Mouse (Mus musculus) E14TG2a.4 (cell line): Measurements from ENCODE around the gene Gm10642.

Source experiments
- H3K27me3 ChIP-seq: 2 replicates; pipeline ENCODE4 v1.6.1; 2014; ENCODE audit warnings: low read length, control low read depth; ENCODE audit not compliant: insufficient read depth
- H3K36me3 ChIP-seq: 2 replicates; pipeline ENCODE4 v1.6.1; 2014; ENCODE audit warnings: low read length, control low read depth; ENCODE audit not compliant: insufficient read depth
- H3K4me1 ChIP-seq: replicated peaks from 2 replicates; pipeline ENCODE4 v1.6.1; 2014; ENCODE audit warnings: low read depth, low read length, control low read depth
- H3K4me3 ChIP-seq: replicated peaks from 2 replicates; pipeline ENCODE4 v1.5.1; 2014; ENCODE audit warnings: mild to moderate bottlenecking, low read length
- H3K9me3 ChIP-seq: 2 replicates; pipeline ENCODE4 v1.6.1; 2014; ENCODE audit warnings: low read length, control low read depth
- CTCF ChIP-seq: conservative IDR thresholded peaks from 2 replicates; pipeline ENCODE4 v1.5.1; 2014; ENCODE audit warnings: low read length
- NANOG ChIP-seq: IDR thresholded peaks from 2 replicates; pipeline ENCODE4 v1.6.1; 2014; ENCODE audit warnings: borderline replicate concordance, low read length, mixed read lengths
- POU5F1 ChIP-seq: IDR thresholded peaks from 2 replicates; pipeline ENCODE4 v1.6.1; 2014; ENCODE audit warnings: low read length, borderline replicate concordance

Gm10642 gene

DNA sequence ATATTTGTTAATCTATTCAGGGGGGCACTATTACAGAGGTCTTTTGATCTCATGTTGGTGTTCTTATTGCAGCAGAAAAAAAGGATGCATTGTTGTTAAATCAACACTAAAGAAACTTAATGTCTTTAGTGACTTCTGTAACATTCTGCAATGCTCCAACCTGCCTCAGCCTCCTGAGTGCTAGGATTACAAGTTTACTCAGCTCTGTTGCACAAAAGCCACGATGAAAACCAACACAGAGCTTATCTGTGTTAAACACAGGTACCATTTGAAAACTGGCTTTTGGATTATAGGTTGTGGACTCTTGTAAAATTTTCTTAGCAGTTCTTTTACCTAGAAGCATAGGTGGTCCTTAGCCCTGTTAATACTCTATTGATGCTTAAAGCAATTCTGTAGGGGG is 42.0 kb downstream of the Gm10642 start:
- Histone ChIP-seq H3K4me3 (no peak overlapping the region), H3K27me3 (no peaks in the 10 kb centered on the region), H3K4me1 (no peaks in the 10 kb centered on the region), H3K36me3 (no peaks in the 10 kb centered on the region), H3K9me3 (no peaks in the 10 kb centered on the region)
- TF ChIP-seq CTCF: no peak
- TF ChIP-seq NANOG: no peak
- no peak for TF ChIP-seq POU5F1

DNA sequence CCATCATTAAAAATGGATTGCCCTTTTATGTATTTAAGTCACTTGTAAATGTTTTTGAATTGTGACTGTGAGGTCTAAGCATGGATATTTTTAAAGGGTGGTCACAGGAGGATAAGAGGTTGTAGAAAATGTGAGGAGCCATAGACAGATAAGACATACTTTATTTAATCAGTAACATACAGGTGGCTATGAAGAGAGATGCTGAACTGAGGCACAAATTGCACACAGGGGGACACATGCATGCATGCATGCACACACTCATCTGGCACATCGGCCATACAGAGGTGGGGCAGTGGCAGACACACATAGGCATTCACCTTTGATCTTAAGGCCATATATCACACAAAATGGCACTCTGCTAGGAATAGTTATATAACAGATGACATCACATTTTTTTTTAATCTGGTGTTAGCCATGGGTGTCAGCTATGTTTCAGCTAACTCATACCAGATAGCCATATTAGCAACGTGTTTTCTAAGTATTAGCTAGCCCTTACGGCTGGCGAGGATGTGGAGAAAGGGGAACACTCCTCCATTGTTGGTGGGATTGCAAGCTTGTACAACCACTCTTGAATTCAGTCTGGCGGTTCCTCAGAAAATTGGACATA is 47.6 kb downstream of the Gm10642 start:
- TF ChIP-seq POU5F1 (no peak), CTCF (no peak), NANOG (no peak)
- no peaks in the 10 kb centered on the region for H3K9me3 ChIP-seq
- H3K4me3 ChIP-seq: no peak overlapping the region
- H3K27me3 ChIP-seq: no peaks in the 10 kb centered on the region
- H3K4me1 ChIP-seq: no peaks in the 10 kb centered on the region
- H3K36me3 ChIP-seq: no peaks in the 10 kb centered on the region

DNA sequence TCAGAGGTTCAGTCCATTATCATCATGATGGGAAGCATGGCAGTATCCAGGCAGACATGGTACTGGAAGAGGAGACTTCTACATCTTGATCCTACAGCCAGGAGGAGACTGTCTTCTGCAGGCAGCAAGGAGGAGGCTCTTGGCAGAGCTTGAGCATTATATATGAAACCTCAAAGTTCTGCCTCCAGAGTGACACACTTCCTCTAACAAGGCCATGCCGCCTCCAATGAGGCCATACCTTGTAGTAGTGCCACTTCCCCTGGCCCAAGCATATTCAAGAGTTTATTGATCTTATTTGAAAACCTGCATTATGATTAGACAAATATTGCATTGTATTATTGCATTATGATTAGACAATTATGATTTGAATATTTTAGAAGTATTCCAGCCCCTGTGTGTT is 50.4 kb downstream of the Gm10642 start:
- no peak overlapping the region for H3K4me3 ChIP-seq
- no peaks in the 10 kb centered on the region for H3K4me1 ChIP-seq
- H3K9me3 ChIP-seq: no peaks in the 10 kb centered on the region
- H3K27me3 ChIP-seq: no peaks in the 10 kb centered on the region
- no peaks in the 10 kb centered on the region for H3K36me3 ChIP-seq
- TF ChIP-seq NANOG: no peak
